Mouse (Mus musculus) lung, postnatal 0 days (tissue): Measurements from ENCODE around the gene Naa40.

Experiments used
- CTCF ChIP-seq: IDR thresholded peaks from 2 replicates; pipeline ENCODE4 v1.5.1; 2016; ENCODE audit warnings: antibody characterized with exemption, mild to moderate bottlenecking
- EP300 ChIP-seq: IDR thresholded peaks from 2 replicates; pipeline ENCODE4 v1.6.1; 2016; ENCODE audit warnings: antibody characterized with exemption, mild to moderate bottlenecking, control low read depth

GRCm38 (mm10) chr19:7274326-7274990 lies 33.5 kb upstream of the Naa40 start:
- no peak for TF ChIP-seq CTCF
- no peak for TF ChIP-seq EP300
